Mouse (Mus musculus) CH12.LX (cell line): ENCODE results near the gene Bsn. TPM values are rescaled to one million over a fixed set of nuclear protein-coding genes. Genes with fewer than 3 reads are reported as not detected.
A peak's percentile ranks its signal among the peaks of the same experiment; 100 is the strongest.

Experiments
- DNase-seq: peaks from one replicate; pipeline ENCODE4 v3.0.0-alpha.2; 2013; ENCODE audit errors: extremely low read depth
- H3K27ac ChIP-seq: 2 replicates; pipeline ENCODE4 v1.5.1; 2012; ENCODE audit warnings: low read depth, mild to moderate bottlenecking, control low read depth, moderate library complexity; ENCODE audit not compliant: insufficient read depth
- H3K27me3 ChIP-seq: replicated peaks from 2 replicates; pipeline ENCODE3; 2012; ENCODE audit warnings: inconsistent platforms
- H3K36me3 ChIP-seq, 2 experiments: replicated peaks in 1 of 2; 2 replicates each; pipeline versions ENCODE3 to v1.6.1; 2012; ENCODE audit warnings: inconsistent platforms in 1 of 2, low read length in 1 of 2, mild to moderate bottlenecking in 1 of 2, mixed read lengths in 1 of 2, moderate library complexity in 1 of 2; ENCODE audit not compliant: control insufficient read depth in 1 of 2, insufficient read depth in 1 of 2
- H3K4me1 ChIP-seq, 2 experiments: 2 replicates each; pipeline ENCODE4 v1.6.1; 2012; ENCODE audit warnings: inconsistent platforms in 1 of 2, moderate library complexity in 1 of 2; ENCODE audit not compliant: insufficient read depth in 2 of 2, control insufficient read depth in 1 of 2
- H3K4me2 ChIP-seq: 2 replicates; pipeline ENCODE4 v1.6.1; 2012; ENCODE audit warnings: low read depth, mild to moderate bottlenecking, control low read depth; ENCODE audit not compliant: poor library complexity, insufficient read depth, severe bottlenecking
- H3K4me3 ChIP-seq, 3 experiments: fragments of 150-350 bp in 1 of 3; sonication (generic) in 1 of 3; replicated peaks in 1 of 3; 2 replicates each; pipeline versions ENCODE3 to v1.5.1; 2011 to 2012; ENCODE audit warnings: low read depth in 2 of 3, low read length in 2 of 3, mild to moderate bottlenecking in 2 of 3, moderate library complexity in 2 of 3, control low read depth in 1 of 3, improper control_type of control experiment in 1 of 3, inconsistent platforms in 1 of 3, mixed read lengths in 1 of 3; ENCODE audit not compliant: poor library complexity in 1 of 3
- H3K79me2 ChIP-seq: replicated peaks from 2 replicates; pipeline ENCODE4 v1.6.1; 2012; ENCODE audit warnings: mild to moderate bottlenecking, moderate library complexity; ENCODE audit not compliant: control insufficient read depth, poor library complexity, insufficient read depth, severe bottlenecking; ENCODE audit errors: extremely low read depth
- H3K9ac ChIP-seq: 2 replicates; pipeline ENCODE4 v1.6.1; 2012; ENCODE audit warnings: low read depth, mild to moderate bottlenecking, control low read depth, moderate library complexity; ENCODE audit not compliant: insufficient read depth
- H3K9me3 ChIP-seq: replicated peaks from 2 replicates; pipeline ENCODE3; 2012; ENCODE audit warnings: low read length, inconsistent platforms, mixed read lengths
- BHLHE40 ChIP-seq: IDR thresholded peaks from 2 replicates; pipeline ENCODE4 v1.6.1; 2011; ENCODE audit warnings: mild to moderate bottlenecking, low read depth, low read length, improper control_type of control experiment
- ETS1 ChIP-seq: conservative IDR thresholded peaks from 2 replicates; pipeline ENCODE4 v1.6.1; 2012; ENCODE audit warnings: low read depth, mild to moderate bottlenecking, inconsistent platforms, low read length, improper control_type of control experiment, moderate library complexity
- HCFC1 ChIP-seq: IDR thresholded peaks from 2 replicates; pipeline ENCODE4 v1.6.1; 2012; ENCODE audit warnings: low read depth, mild to moderate bottlenecking, inconsistent platforms, low read length, improper control_type of control experiment
- KAT2A ChIP-seq: IDR thresholded peaks from 2 replicates; pipeline ENCODE4 v1.6.1; 2012; ENCODE audit warnings: low read length, improper control_type of control experiment, inconsistent platforms; ENCODE audit not compliant: insufficient replicate concordance
- MAFK ChIP-seq: IDR thresholded peaks from 2 replicates; pipeline ENCODE4 v1.6.1; 2011; ENCODE audit warnings: low read length, improper control_type of control experiment; ENCODE audit not compliant: insufficient replicate concordance
- MAX ChIP-seq: IDR thresholded peaks from 2 replicates; pipeline ENCODE4 v1.6.1; 2011; ENCODE audit warnings: low read length, improper control_type of control experiment
- MEF2A ChIP-seq: IDR thresholded peaks from 2 replicates; pipeline ENCODE4 v1.6.1; 2014; ENCODE audit warnings: low read depth, mild to moderate bottlenecking, inconsistent platforms, low read length, improper control_type of control experiment, borderline replicate concordance
- MXI1 ChIP-seq: IDR thresholded peaks from 2 replicates; pipeline ENCODE4 v1.6.1; 2011; ENCODE audit warnings: mild to moderate bottlenecking, low read depth, low read length, improper control_type of control experiment
- NRF1 ChIP-seq: IDR thresholded peaks from 2 replicates; pipeline ENCODE4 v1.6.1; 2014; ENCODE audit warnings: low read depth, mild to moderate bottlenecking, inconsistent platforms, low read length, improper control_type of control experiment, moderate library complexity
- SIN3A ChIP-seq: IDR thresholded peaks from 2 replicates; pipeline ENCODE4 v1.6.1; 2012; ENCODE audit warnings: low read length, improper control_type of control experiment, inconsistent platforms
- TBP ChIP-seq: conservative IDR thresholded peaks from 2 replicates; pipeline ENCODE4 v1.6.1; 2011; ENCODE audit warnings: low read depth, low read length, improper control_type of control experiment
- USF1 ChIP-seq: IDR thresholded peaks from 2 replicates; pipeline ENCODE4 v1.6.1; 2014; ENCODE audit warnings: low read depth, mild to moderate bottlenecking, inconsistent platforms, low read length, improper control_type of control experiment
- USF2 ChIP-seq: conservative IDR thresholded peaks from 2 replicates; pipeline ENCODE4 v1.6.1; 2011; ENCODE audit warnings: low read depth, low read length, improper control_type of control experiment
- ZMIZ1 ChIP-seq: IDR thresholded peaks from 2 replicates; pipeline ENCODE4 v1.6.1; 2012; ENCODE audit warnings: low read depth, mild to moderate bottlenecking, inconsistent platforms, low read length, improper control_type of control experiment
- ZNF384 ChIP-seq: IDR thresholded peaks from 2 replicates; pipeline ENCODE4 v1.6.1; 2012; ENCODE audit warnings: low read depth, low read length, improper control_type of control experiment, inconsistent platforms
- dilution Hi-C: fragments of 300-500 bp; cut with MboI; formaldehyde crosslinking; loops from 2 replicates; pipeline ENCODE4 v1.14.3; 2020; ENCODE audit warnings: low sequenced_read_pairs; ENCODE audit not compliant: extremely low pct_unique_long_range_greater_than_20kb, extremely low pct_ligation_motif_present
- in situ Hi-C: fragments of 300-500 bp; cut with MboI; formaldehyde crosslinking; loops from 3 replicates; pipeline ENCODE4 v1.14.3; 2019; ENCODE audit warnings: low sequenced_read_pairs, low pct_ligation_motif_present, low pct_unique_long_range_greater_than_20kb, mixed read lengths
- polyA plus RNA-seq: library from polyadenylated mRNA; unstranded; fragments of >175 nt; gene quantifications from 2 replicates; pipeline ENCODE4 v1.2.1, GENCODE M21; 2012; ENCODE audit warnings: low read depth; ENCODE audit not compliant: insufficient read length
- total RNA-seq, 2 experiments: library from RNA; depleted of rRNA; stranded (reverse); fragments of 300-350 nt in 1 of 2; fragments of >200 nt in 1 of 2; gene quantifications; 2 replicates each; pipeline ENCODE4 v1.2.3; 2012 to 2014

The Bsn gene
- total and polyA plus RNA-seq, 3 experiments: 3.6 to 7.8 (median 4.4) TPM

DNA sequence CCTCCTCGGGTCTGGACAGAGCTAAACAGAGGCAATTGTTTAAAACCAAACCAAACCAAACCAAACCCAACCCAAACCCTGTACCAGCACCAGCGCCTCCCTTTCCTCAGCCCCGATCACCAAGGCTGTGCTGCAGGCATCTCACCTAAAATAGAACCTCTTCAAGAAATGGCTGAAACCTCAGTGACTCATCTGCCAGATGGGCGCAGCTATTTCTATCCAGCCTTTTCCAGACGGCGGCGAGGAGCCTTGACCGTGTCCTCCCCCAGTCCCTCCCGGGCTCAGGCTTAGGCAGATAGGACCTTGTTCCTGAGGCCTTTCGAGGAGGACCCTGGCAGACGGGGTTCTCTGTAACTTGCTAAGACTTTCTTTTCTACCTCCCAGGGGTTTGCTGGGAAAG, 61.9 kb downstream of the Bsn start:
- peaks cover 27 to 57% of the 10 kb centered on the region in 2 experiments for H3K4me1 ChIP-seq
- no peak for TF ChIP-seq USF2
- TF ChIP-seq ETS1: 0 out of 2 replicates have a peak, but pooled peaks have one; percentile 21
- no peak for TF ChIP-seq NRF1
- 0 out of 2 replicates have a peak, but pooled peaks have one; percentile 24 for TF ChIP-seq MEF2A
- TF ChIP-seq, all 38 proteins: peak for 2
- Histone ChIP-seq H3K36me3 (no peaks in the 10 kb centered on the region), H3K27me3 (peaks cover 6% of the 10 kb centered on the region), H3K9ac (no peak overlapping the region), H3K4me2 (no peak overlapping the region), H3K79me2 (no peaks in the 10 kb centered on the region), H3K9me3 (no peaks in the 10 kb centered on the region), H3K4me3 (no peak overlapping the region), H3K27ac (no peak overlapping the region)
- no peak for DNase-seq
- in situ Hi-C loops (no loop called here), dilution Hi-C loops (no loop called here)

DNA sequence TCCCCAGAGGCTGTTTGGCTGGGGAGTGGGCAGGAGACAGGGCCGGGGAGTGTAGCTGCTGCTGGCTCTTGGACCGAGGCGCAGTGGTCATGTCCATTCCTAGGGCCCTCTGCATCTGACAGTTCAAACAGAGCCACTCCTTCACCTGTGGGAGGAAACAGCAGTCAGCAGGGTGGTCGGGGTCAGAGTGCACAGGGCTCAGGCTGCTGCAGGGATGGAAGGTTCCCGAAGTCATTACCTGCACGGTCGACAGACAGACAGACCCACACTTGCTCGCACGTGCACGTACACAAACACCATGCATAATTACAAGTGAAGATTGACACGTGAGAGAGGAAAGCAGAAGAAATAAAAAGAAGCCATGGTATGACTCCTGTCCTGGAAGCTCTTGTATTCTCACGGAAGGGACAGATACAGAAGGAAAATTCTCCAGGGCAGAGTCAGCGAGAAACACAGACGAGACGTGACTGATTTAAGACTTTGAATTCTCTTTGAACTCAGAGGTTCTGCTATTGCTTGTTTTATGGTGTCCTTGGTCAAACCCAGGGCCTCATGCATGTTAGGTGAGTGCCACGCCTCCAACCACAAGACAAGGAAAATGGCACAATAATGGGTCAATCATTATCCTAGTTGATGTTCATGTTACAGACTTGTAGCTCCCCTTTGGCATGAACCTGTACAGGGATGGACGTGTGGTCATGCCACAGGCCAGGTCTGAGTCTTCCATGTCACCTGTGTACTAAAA, 63.6 kb downstream of the Bsn start:
- DNase-seq: no peak
- TF ChIP-seq ZMIZ1: no peak
- no peak for TF ChIP-seq MXI1
- TF ChIP-seq MAFK: no peak
- no peak for TF ChIP-seq ZNF384
- Histone ChIP-seq H3K36me3 (no peaks in the 10 kb centered on the region), H3K27ac (no peak overlapping the region), H3K4me3 (no peak overlapping the region), H3K79me2 (no peaks in the 10 kb centered on the region), H3K4me2 (no peak overlapping the region), H3K9ac (no peak overlapping the region), H3K4me1 (peaks cover 28 to 69% of the 10 kb centered on the region in 2 experiments), H3K9me3 (no peaks in the 10 kb centered on the region), H3K27me3 (peaks cover 3% of the 10 kb centered on the region)
- dilution Hi-C loops (no loop called here), in situ Hi-C loops (no loop called here)

GRCm38 (mm10) chr9:108125731-108126130, 64.5 kb downstream of the Bsn start:
- Histone ChIP-seq H3K4me3 (no peak overlapping the region), H3K27me3 (peaks cover 2% of the 10 kb centered on the region), H3K4me2 (no peak overlapping the region), H3K27ac (no peak overlapping the region), H3K4me1 (peaks cover 35 to 78% of the 10 kb centered on the region in 2 experiments), H3K9me3 (no peaks in the 10 kb centered on the region), H3K9ac (no peak overlapping the region), H3K36me3 (no peaks in the 10 kb centered on the region), H3K79me2 (no peaks in the 10 kb centered on the region)
- dilution Hi-C loops: no loop called here
- in situ Hi-C loops: no loop called here
- no peak for DNase-seq
- TF ChIP-seq BHLHE40 (no peak), USF1 (no peak), MAX (no peak), HCFC1 (no peak), SIN3A (no peak), TBP (no peak), KAT2A (no peak)
- TF ChIP-seq, all 38 proteins: peak for 0
